Comparison of ENCODE assay signal across 11 mouse cellular contexts in the genomic region with DNA sequence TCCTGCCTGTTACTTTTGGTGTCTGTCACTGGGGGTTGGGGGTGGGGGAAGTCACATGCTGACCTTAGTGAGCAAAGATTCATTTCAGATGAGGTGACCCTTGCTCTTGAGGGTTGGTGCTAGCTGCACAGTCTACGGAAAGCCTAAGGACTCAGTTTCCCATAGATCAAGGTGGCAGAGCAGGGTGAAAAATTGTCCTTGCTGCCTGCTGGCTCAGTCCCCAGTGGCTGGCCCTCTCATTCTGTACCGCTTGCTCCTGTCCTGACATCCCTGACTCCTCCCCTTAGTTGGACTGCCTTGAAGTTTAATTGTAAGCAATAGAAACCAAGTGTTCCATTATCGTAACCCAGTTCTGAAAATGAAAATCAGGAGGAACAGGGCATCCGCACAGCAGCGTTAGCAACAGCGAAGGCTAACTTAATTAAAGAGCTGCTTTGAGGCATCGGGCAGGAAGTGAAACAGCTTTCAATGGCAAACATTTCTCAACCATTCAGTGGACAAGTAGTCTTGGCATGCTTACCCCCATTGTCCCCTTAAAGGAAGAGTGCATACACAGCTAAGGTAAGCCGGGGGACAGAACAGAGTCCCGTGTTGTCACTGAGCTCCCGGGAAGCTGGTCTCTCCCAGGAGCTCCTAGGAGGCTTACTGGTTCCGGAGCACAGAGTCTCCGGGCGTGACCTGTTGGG.
DNase-seq lines count a peak whose midpoint lies in the region; ATAC-seq lines count a peak whose summit lies in the region.
"Had no signal": no experiment of that assay in that cellular context is flagged by ENCODE, and none has a peak within 500 bp of the region (broad histone marks: within the 10 kb centered on the region; RNA-seq: fewer than 3 reads in every experiment).

No protein-coding gene starts in this region.

- peak; percentile 15 for DNase-seq in layer of hippocampus, adult 11-12 months (ENCODE audit: low spot score)
- no peak for DNase-seq in layer of hippocampus, adult 9-10 months (ENCODE audit: low spot score)
- peak; percentile 14 for DNase-seq in embryonic facial prominence, embryonic 10.5 days (ENCODE audit: low spot score)
- peak; percentile 52 to 74 for DNase-seq in kidney, postnatal 25 days
- no peak for DNase-seq in frontal cortex, postnatal 36 days (ENCODE audit: low spot score in 2 of 2)
- DNase-seq in embryo, embryonic 11 days: no peak
- DNase-seq: cerebellum, adult 9-10 months had no signal

- H3K27ac ChIP-seq in embryonic facial prominence, embryonic 10.5 days (replicated peaks): peak overlapping the region; percentile 71
- H3K27ac ChIP-seq: limb, embryonic 13.5 days had no signal

- H3K27me3 ChIP-seq in embryonic facial prominence, embryonic 10.5 days (replicated peaks; ENCODE audit: low read depth, poor library complexity, severe bottlenecking): 0 out of 2 replicates have a peak, but pooled peaks cover 4% of the 10 kb centered on the region
- H3K27me3 ChIP-seq: limb, embryonic 13.5 days had no signal

- WGBS in embryonic facial prominence, embryonic 10.5 days: 64% methylated on average over 13 of the region's 13 CpGs

- peaks cover 36% of the 10 kb centered on the region for H3K4me1 ChIP-seq in embryonic facial prominence, embryonic 10.5 days

- H3K4me3 ChIP-seq in embryonic facial prominence, embryonic 10.5 days: no peak overlapping the region
- H3K4me3 ChIP-seq: limb, embryonic 13.5 days had no signal

- H3K9me3 ChIP-seq in embryonic facial prominence, embryonic 10.5 days: peaks cover 6% of the 10 kb centered on the region
- H3K9me3 ChIP-seq: limb, embryonic 13.5 days had no signal

- peak; percentile 47 for ATAC-seq in megakaryocyte progenitor cell, adult 5-6 weeks (replicated peaks; ENCODE audit: poor library complexity)
- ATAC-seq: inflammation-experienced regulatory T-cells, adult 6 months; midbrain, embryonic 16.5 days had no signal

- no peaks in the 10 kb centered on the region for H3K36me3 ChIP-seq in embryonic facial prominence, embryonic 10.5 days (replicated peaks)
- H3K36me3 ChIP-seq: limb, embryonic 13.5 days had no signal

Comparison
In these comparisons a context has a peak if more than half of its experiments do, and no peak if none do; other contexts are left out.
1. DNase-seq: peak in layer of hippocampus, adult 11-12 months (single experiment), embryonic facial prominence, embryonic 10.5 days (single experiment) and kidney, postnatal 25 days (2 of 2); none in layer of hippocampus, adult 9-10 months (single experiment), frontal cortex, postnatal 36 days (0 of 2) and embryo, embryonic 11 days (single experiment).